ENCODE assay signal across 8 mouse cellular contexts in genomic region chr16:38742659-38743131, GRCm38 (mm10). TPM values are rescaled to one million over a fixed set of nuclear protein-coding genes. Genes with fewer than 3 reads are reported as not detected.
DNase-seq lines count a peak whose midpoint lies in the region; ATAC-seq and TF ChIP-seq lines count a peak whose summit lies in the region.

No protein-coding gene starts in this region.

- H3K36me3 ChIP-seq in E14TG2a.4 (ENCODE audit: insufficient read depth, low read length): no peaks in the 10 kb centered on the region
- H3K36me3 ChIP-seq in heart, embryonic 14.5 days (ENCODE audit: control insufficient read depth, insufficient read depth, low read length): 0 out of 2 replicates have a peak, but pooled peaks cover 3% of the 10 kb centered on the region
- no peaks in the 10 kb centered on the region for H3K36me3 ChIP-seq in midbrain, embryonic 12.5 days

- intact Hi-C loops in left cerebral cortex, postnatal 36 days (cut with DNase I): loop anchor here (10.0 kb wide), 1 partner anchor 72 kb away; no protein-coding TSS in a partner anchor

- no peak for TF ChIP-seq POLR2A in cortical plate, adult 2 months (IDR thresholded peaks at IDR 0.05; ENCODE audit: extremely low read depth, insufficient read depth, low read length)

- H3K27ac ChIP-seq in cortical plate, adult 2 months (ENCODE audit: insufficient read depth, low read length): peak overlapping the region; percentile 95
- H3K27ac ChIP-seq in heart, embryonic 14.5 days (replicated peaks in 1 of 2; ENCODE audit: control insufficient read depth in 1 of 2, insufficient read depth in 1 of 2, low read depth in 2 of 2, low read length in 2 of 2): peak overlapping the region; percentile 73 to 83
- H3K27ac ChIP-seq in midbrain, embryonic 12.5 days (replicated peaks): peak overlapping the region; percentile 67

- no peaks in the 10 kb centered on the region for H3K9me3 ChIP-seq in E14TG2a.4 (ENCODE audit: low read length)
- H3K9me3 ChIP-seq in heart, embryonic 14.5 days (ENCODE audit: control insufficient read depth, low read length): no peaks in the 10 kb centered on the region
- H3K9me3 ChIP-seq in midbrain, embryonic 12.5 days: no peaks in the 10 kb centered on the region

- peak; percentile 20 to 23 for DNase-seq in adrenal gland, adult 18-20 months (ENCODE audit: low spot score in 2 of 2)
- no peak for DNase-seq in adrenal gland, postnatal 4 days (ENCODE audit: low spot score in 2 of 2)
- DNase-seq in left cerebral cortex, postnatal 36 days (ENCODE audit: low spot score in 2 of 2): peak; percentile 58 to 59
- peak; percentile 11 to 21 for DNase-seq in thymus, postnatal 10 days (ENCODE audit: low spot score in 2 of 2)

- TF ChIP-seq CTCF in E14TG2a.4 (conservative IDR thresholded peaks at IDR 0.05; ENCODE audit: low read length): no peak
- no peak for TF ChIP-seq CTCF in cortical plate, adult 2 months (IDR thresholded peaks at IDR 0.05; ENCODE audit: extremely low read depth, insufficient read depth, low read length)

- peak overlapping the region; percentile 79 for H3K4me2 ChIP-seq in heart, embryonic 14.5 days (ENCODE audit: low read length)
- H3K4me2 ChIP-seq in midbrain, embryonic 12.5 days (replicated peaks): peak overlapping the region; percentile 93

- H3K4me1 ChIP-seq in E14TG2a.4 (replicated peaks; ENCODE audit: low read depth, low read length): peaks cover 9% of the 10 kb centered on the region; the same call in 1 of the 2 replicates
- no peaks in the 10 kb centered on the region; the same call in 1 of the 2 replicates for H3K4me1 ChIP-seq in cortical plate, adult 2 months (ENCODE audit: control insufficient read depth, insufficient read depth, low read length)
- peaks cover 0 to 2% of the 10 kb centered on the region in 2 experiments; a peak in 1 of 4 replicates for H3K4me1 ChIP-seq in heart, embryonic 14.5 days (ENCODE audit: control insufficient read depth in 2 of 2, insufficient read depth in 2 of 2, low read length in 2 of 2)
- peaks cover 5% of the 10 kb centered on the region; the same call in 1 of the 2 replicates for H3K4me1 ChIP-seq in midbrain, embryonic 12.5 days

- WGBS in heart, embryonic 14.5 days: 2% methylated on average over 13 of the region's 13 CpGs
- 0% methylated on average over 13 of the region's 13 CpGs for WGBS in midbrain, embryonic 12.5 days

- H3K4me3 ChIP-seq in E14TG2a.4 (replicated peaks; ENCODE audit: low read length): peak overlapping the region; percentile 85
- peak overlapping the region; percentile 79 for H3K4me3 ChIP-seq in cortical plate, adult 2 months (ENCODE audit: insufficient read depth, low read length)
- peak overlapping the region; percentile 90 to 97 for H3K4me3 ChIP-seq in heart, embryonic 14.5 days (ENCODE audit: control insufficient read depth in 1 of 2, insufficient read depth in 1 of 2, low read depth in 1 of 2, low read length in 2 of 2)
- peak overlapping the region; percentile 83 for H3K4me3 ChIP-seq in midbrain, embryonic 12.5 days

- peaks cover 35% of the 10 kb centered on the region for H3K27me3 ChIP-seq in E14TG2a.4 (ENCODE audit: insufficient read depth, low read length)
- H3K27me3 ChIP-seq in heart, embryonic 14.5 days (ENCODE audit: control insufficient read depth, insufficient read depth, low read length): no peaks in the 10 kb centered on the region
- H3K27me3 ChIP-seq in midbrain, embryonic 12.5 days: peaks cover 6% of the 10 kb centered on the region; the same call in 1 of the 2 replicates

- H3K9ac ChIP-seq in heart, embryonic 14.5 days (ENCODE audit: low read length): peak overlapping the region; percentile 90
- peak overlapping the region; percentile 76 for H3K9ac ChIP-seq in midbrain, embryonic 12.5 days (replicated peaks)

- ATAC-seq in heart, embryonic 14.5 days (ENCODE audit: insufficient number of reproducible peaks, insufficient read depth, low FRiP score, low read depth): peak; percentile 57
- peak; percentile 68 for ATAC-seq in midbrain, embryonic 12.5 days (ENCODE audit: low FRiP score, low read depth)

RNA-seq across cellular contexts. Expression of gene B4galt4, which starts 0.6 kb away (rescaled TPM):
- total RNA-seq in adrenal gland, adult 18-20 months (2021): 1 to 10 TPM; 8.3 to 8.7 TPM
- 10 to 100 TPM; 13.1 to 14.9 TPM for total RNA-seq in adrenal gland, postnatal 4 days (2021)
- polyA plus RNA-seq in cortical plate, adult 2 months (2012; rRNA removed): 19.3 and 23.0 TPM in 2 replicates
- polyA plus RNA-seq in heart, embryonic 14.5 days (2014; fragmentation: Nextera tagmentation; extraction: Ambion mirVana): 26.2 and 27.4 TPM in 2 replicates
- total RNA-seq in left cerebral cortex, postnatal 36 days (2021): 10 to 100 TPM; 19.9 to 22.9 TPM
- 24.6 and 24.7 TPM in 2 replicates for polyA plus RNA-seq in midbrain, embryonic 12.5 days (2016; fragmentation: Nextera tagmentation; extraction: Ambion mirVana)

RNA-seq across cellular contexts. Expression of gene Arhgap31, which starts 29.6 kb away (rescaled TPM):
- total RNA-seq in adrenal gland, adult 18-20 months (2021): 10 to 100 TPM; 20.3 to 25.5 TPM
- 10 to 100 TPM; 31.3 to 31.4 TPM for total RNA-seq in adrenal gland, postnatal 4 days (2021)
- 10.3 and 10.4 TPM in 2 replicates for polyA plus RNA-seq in cortical plate, adult 2 months (2012; rRNA removed)
- 46.6 and 51.3 TPM in 2 replicates for polyA plus RNA-seq in heart, embryonic 14.5 days (2014; fragmentation: Nextera tagmentation; extraction: Ambion mirVana)
- total RNA-seq in left cerebral cortex, postnatal 36 days (2021): 10 to 100 TPM; 15.9 to 21.5 TPM
- polyA plus RNA-seq in midbrain, embryonic 12.5 days (2016; fragmentation: Nextera tagmentation; extraction: Ambion mirVana): 10.5 and 11.8 TPM in 2 replicates

RNA-seq across cellular contexts. Expression of gene Upk1b, which starts 57.4 kb away (rescaled TPM):
- 1 to 10 TPM; 1.4 to 3.4 TPM for total RNA-seq in adrenal gland, adult 18-20 months (2021)
- total RNA-seq in adrenal gland, postnatal 4 days (2021): 1 to 10 TPM; 4.3 to 5.1 TPM
- polyA plus RNA-seq in cortical plate, adult 2 months (2012; rRNA removed): 2.3 and 2.5 TPM in 2 replicates
- 16.4 and 19.4 TPM in 2 replicates for polyA plus RNA-seq in heart, embryonic 14.5 days (2014; fragmentation: Nextera tagmentation; extraction: Ambion mirVana)
- total RNA-seq in left cerebral cortex, postnatal 36 days (2021): 1 to 10 TPM in 1 of 2 experiments, under 1 TPM in 1; 0.86 to 1.7 TPM
- 1.8 and 3.4 TPM in 2 replicates for polyA plus RNA-seq in midbrain, embryonic 12.5 days (2016; fragmentation: Nextera tagmentation; extraction: Ambion mirVana)

Comparison
In these comparisons a context has a peak if more than half of its experiments do, and no peak if none do; other contexts are left out.
1. DNase-seq: peak in adrenal gland, adult 18-20 months (2 of 2), left cerebral cortex, postnatal 36 days (2 of 2) and thymus, postnatal 10 days (2 of 2); none in adrenal gland, postnatal 4 days (0 of 2).
2. Peak in every context shown above with its lines, with median percentiles within 50 percentile points of each other: H3K4me3 ChIP-seq and H3K27ac ChIP-seq.